Mouse (Mus musculus) megakaryocyte-erythroid progenitor cell, adult 5 weeks (primary cell): ENCODE measurements around the gene C8a. TPM values are rescaled to one million over a fixed set of nuclear protein-coding genes. Genes with fewer than 3 reads are reported as not detected.

Source experiments
- polyA plus RNA-seq: library from polyadenylated mRNA; stranded (reverse); fragments of >175 nt; gene quantifications from 2 replicates; pipeline ENCODE4 v1.2.3, GENCODE M21; 2012

The C8a gene
- polyA plus RNA-seq: not detected in 2 replicates

DNA sequence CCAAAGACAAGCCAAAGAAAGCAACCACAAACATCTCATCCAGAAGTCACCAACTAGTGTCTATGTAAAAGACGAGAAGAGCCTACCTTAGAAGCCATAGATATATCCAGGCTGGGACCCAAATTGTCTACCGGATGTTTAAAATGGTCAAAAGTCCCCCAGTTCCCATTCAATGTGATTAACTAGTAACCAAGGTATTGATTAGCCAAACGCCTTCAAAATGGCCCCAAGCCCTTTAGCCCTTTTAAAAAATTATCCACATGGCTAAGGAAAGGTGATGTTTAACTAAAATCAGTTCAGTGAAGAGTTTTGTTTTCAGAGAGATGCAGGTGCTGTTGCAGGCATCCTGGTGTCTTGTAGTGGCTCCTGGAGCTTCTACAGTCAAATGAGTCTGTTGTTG is at the start of gene C8a:
C8a (minus strand) TSS at position 76 of the 400 bp plus-strand sequence.

DNA sequence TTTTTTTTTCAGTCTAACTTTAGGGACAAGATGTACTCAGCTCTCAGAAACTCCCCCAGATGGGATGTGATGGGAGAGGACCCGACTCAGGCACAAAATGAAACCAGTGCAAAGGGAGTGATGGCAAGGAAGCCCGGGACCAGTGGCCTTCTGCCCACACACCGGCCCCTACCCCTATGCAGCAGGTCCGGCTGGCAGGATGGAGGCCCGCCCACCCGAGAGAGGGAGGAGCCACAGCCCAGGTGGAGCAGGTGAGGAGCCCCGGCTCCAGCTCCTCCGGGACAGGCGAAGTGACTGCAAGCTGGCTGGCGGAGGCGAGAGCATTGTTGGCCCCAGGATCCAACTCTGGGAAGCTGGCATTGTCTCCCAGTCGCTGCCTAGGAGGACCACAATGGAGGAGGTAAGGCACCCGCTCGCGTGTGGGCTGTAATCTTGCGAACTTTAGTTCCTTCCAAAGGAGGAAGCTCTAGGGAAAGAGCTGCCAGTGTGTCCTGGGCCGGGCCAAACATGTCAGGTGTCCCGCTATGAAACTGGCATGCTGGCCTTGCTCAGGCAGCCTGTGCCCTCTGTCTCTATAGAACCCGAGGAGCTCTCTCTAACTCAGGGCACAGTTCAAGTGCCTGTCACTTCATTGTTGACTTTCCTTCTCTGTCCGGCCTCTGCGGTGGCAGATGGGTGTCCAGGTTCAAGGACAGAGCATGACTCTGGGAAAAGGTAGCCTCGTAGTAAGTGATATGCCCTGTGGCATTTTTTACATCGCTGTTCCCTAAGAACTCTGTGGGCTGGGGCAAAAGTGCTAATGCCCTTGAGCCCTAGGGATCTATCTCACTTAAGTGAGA is 37.3 kb upstream of the C8a start, which contains the start of gene Fyb2:
Fyb2 (plus strand) TSS at position 166 of the 839 bp plus-strand sequence.

DNA sequence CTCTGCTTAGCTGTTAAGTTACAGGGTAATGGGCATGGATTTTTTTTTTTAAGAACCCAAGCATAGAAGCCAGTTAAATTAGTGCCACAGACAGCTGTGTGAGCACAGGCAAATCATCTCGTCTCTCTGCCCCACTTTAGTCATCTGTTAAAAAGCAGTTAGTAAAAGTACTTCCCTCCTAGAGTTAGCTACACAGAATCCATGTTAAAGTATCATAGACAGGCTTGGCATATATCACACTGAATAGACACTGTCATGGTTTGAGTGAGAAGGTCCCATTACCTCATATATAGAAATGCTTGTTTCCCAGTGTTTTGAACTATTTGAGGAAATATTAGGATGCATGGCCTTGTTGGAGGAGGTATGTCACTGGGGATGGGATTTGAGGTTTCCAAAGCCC is 19.2 kb downstream of the C8a start, which contains the start of gene Gm17662:
Gm17662 (plus strand) TSS at position 301 of the 400 bp plus-strand sequence.

DNA sequence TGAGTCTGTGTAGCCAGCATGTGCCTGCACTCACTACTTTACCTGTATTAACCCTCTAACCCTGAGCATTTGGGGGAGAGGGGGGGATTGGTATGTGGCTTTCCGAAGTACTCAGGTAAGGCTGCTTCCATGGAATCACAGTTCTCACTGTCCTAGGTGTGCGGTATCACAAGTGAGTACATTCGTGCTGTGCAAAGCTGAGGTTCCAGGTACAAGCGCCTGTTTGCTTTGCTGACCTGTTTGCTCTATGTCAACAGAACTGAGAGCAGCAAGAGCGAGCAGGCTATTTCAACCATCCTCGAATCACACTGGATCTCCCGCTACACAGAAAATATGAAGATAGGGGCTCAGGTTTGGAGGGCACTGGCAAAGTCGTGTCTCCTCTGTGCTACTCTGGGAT is 110.1 kb downstream of the C8a start, which contains the start of gene C8b:
C8b (plus strand) TSS at position 253 of the 400 bp plus-strand sequence.

Other genes with a start within 250 kb of the C8a start
- gene C8b, start 110.1 kb downstream of the C8a start, polyA plus RNA-seq: not detected in 2 replicates
- gene Gm17662, start 19.1 kb downstream of the C8a start, polyA plus RNA-seq: not detected in 2 replicates
- 0.19 TPM in 1 of 2 replicates, not detected in the other for gene Fyb2, start 37.1 kb upstream of the C8a start, polyA plus RNA-seq
- 0.09 and 0.10 TPM in 2 replicates for gene Prkaa2, start 233.5 kb upstream of the C8a start, polyA plus RNA-seq